Mouse (Mus musculus): ENCODE measurements around the gene Fam221a. TPM values are rescaled to one million over a fixed set of nuclear protein-coding genes. Genes with fewer than 3 reads are reported as not detected.

The Fam221a gene
- polyA plus RNA-seq, 1 experiment from 2014 or later, result 7.6 TPM

GRCm38 (mm10) chr6:49326846-49327245 is 40.7 kb upstream of the Fam221a start:
- 0 out of 2 replicates have a peak, but pooled peaks cover 7% of the 10 kb centered on the region for H3K4me1 ChIP-seq (ENCODE audit: control insufficient read depth, insufficient read depth, low read length)
- H3K4me2 ChIP-seq (ENCODE audit: low read depth, low read length), result no peak overlapping the region
- WGBS, result 77% methylated on average over 3 of the region's 3 CpGs
- no peak overlapping the region for H3K4me3 ChIP-seq (replicated peaks; ENCODE audit: low read length)
- no peaks in the 10 kb centered on the region for H3K9me3 ChIP-seq (replicated peaks; ENCODE audit: control insufficient read depth, low read length)
- no peaks in the 10 kb centered on the region for H3K27me3 ChIP-seq (ENCODE audit: control insufficient read depth, insufficient read depth, low read length)
- H3K27ac ChIP-seq (ENCODE audit: low read length), result no peak overlapping the region
- no peak overlapping the region for H3K9ac ChIP-seq (ENCODE audit: low read length)
- ATAC-seq (ENCODE audit: insufficient read depth, low FRiP score), result no peak
- H3K36me3 ChIP-seq (ENCODE audit: control insufficient read depth, insufficient read depth, low read length), result no peaks in the 10 kb centered on the region

DNA sequence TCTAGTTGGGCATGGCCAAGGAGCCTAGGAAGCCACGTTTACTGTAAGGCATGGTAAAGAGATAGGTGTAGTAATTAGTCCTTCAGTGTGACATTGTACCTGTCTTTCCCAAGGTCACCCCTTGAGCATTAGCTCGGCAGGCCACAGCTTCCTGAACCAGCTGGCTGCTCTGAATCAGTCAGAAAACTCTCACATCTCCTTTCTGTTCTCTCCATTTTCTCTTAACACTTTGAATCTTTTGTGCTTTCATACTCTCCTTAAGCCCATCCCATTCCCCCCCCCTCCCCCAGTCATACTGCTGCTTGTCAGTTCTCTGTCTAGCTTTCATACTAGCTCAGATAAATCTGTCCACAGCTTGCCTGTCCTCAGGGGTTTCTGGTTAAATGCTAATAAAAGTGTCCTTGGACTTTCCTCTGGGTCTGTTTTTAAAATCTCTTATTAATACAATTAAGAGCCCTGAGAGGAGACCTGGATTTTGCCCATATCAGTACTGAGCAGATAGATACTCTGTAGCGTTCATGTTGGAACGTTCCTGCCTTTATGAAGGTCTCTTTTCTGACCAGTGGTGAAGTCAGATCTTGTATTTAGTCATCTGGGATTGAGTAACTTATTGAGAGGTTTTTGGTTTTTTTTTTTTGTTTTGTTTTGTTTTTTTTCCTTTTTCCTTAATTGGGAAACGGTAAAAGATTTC is 36.0 kb upstream of the Fam221a start:
- Histone ChIP-seq H3K36me3 (ENCODE audit: control insufficient read depth, insufficient read depth, low read length) (no peaks in the 10 kb centered on the region), H3K27ac (ENCODE audit: low read length) (no peak overlapping the region), H3K9ac (ENCODE audit: low read length) (no peak overlapping the region), H3K9me3 (replicated peaks; ENCODE audit: control insufficient read depth, low read length) (no peaks in the 10 kb centered on the region), H3K4me3 (replicated peaks; ENCODE audit: low read length) (no peak overlapping the region), H3K27me3 (ENCODE audit: control insufficient read depth, insufficient read depth, low read length) (no peaks in the 10 kb centered on the region), H3K4me1 (ENCODE audit: control insufficient read depth, insufficient read depth, low read length) (no peaks in the 10 kb centered on the region), H3K4me2 (ENCODE audit: low read depth, low read length) (no peak overlapping the region; the same call in 1 of the 2 replicates)
- ATAC-seq (ENCODE audit: insufficient read depth, low FRiP score), result no peak
- WGBS, result 64% methylated on average over 5 of the region's 5 CpGs

- WGBS, result 55% methylated on average over 13 of the region's 13 CpGs
- no peak for ATAC-seq (ENCODE audit: insufficient read depth, low FRiP score)
- Histone ChIP-seq H3K9me3 (replicated peaks; ENCODE audit: control insufficient read depth, low read length) (no peaks in the 10 kb centered on the region), H3K27me3 (ENCODE audit: control insufficient read depth, insufficient read depth, low read length) (no peaks in the 10 kb centered on the region), H3K4me2 (ENCODE audit: low read depth, low read length) (peak overlapping the region; percentile 4; the same call in 1 of the 2 replicates), H3K27ac (ENCODE audit: low read length) (no peak overlapping the region), H3K4me3 (replicated peaks; ENCODE audit: low read length) (no peak overlapping the region), H3K4me1 (ENCODE audit: control insufficient read depth, insufficient read depth, low read length) (no peaks in the 10 kb centered on the region), H3K9ac (ENCODE audit: low read length) (no peak overlapping the region), H3K36me3 (ENCODE audit: control insufficient read depth, insufficient read depth, low read length) (no peaks in the 10 kb centered on the region)
Observed at GRCm38 (mm10) chr6:49332060-49332370, 35.5 kb upstream of the Fam221a start.

DNA sequence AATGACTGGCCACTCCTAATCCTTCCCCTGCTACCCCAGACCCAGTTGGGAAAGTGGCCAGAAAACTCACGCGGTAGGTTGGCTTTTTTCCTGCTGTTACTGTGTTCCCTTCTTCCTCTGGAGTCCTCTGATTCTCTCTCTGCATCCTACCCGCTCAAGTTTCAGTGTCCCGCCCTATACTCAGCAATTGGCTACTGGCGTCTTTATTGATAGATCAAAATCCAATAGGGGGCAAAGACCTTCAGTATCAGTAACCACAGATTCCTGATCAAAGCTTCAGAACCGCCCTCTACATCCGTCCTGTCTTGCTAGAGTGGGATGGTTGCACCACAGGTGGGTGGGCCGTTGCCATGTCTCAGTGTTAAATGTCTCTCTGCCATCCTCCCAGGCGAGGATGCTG is 29.0 kb upstream of the Fam221a start:
- no peak overlapping the region for H3K9ac ChIP-seq (ENCODE audit: low read length)
- no peak overlapping the region for H3K27ac ChIP-seq (ENCODE audit: low read length)
- no peak overlapping the region for H3K4me3 ChIP-seq (replicated peaks; ENCODE audit: low read length)
- H3K36me3 ChIP-seq (ENCODE audit: control insufficient read depth, insufficient read depth, low read length), result no peaks in the 10 kb centered on the region
- no peaks in the 10 kb centered on the region for H3K27me3 ChIP-seq (ENCODE audit: control insufficient read depth, insufficient read depth, low read length)
- ATAC-seq (ENCODE audit: insufficient read depth, low FRiP score), result no peak
- no peaks in the 10 kb centered on the region for H3K4me1 ChIP-seq (ENCODE audit: control insufficient read depth, insufficient read depth, low read length)
- 31% methylated on average over 9 of the region's 9 CpGs for WGBS
- no peaks in the 10 kb centered on the region for H3K9me3 ChIP-seq (replicated peaks; ENCODE audit: control insufficient read depth, low read length)
- no peak overlapping the region for H3K4me2 ChIP-seq (ENCODE audit: low read depth, low read length)

- no peak overlapping the region for H3K27ac ChIP-seq (ENCODE audit: low read length)
- H3K9ac ChIP-seq (ENCODE audit: low read length), result no peak overlapping the region
- no peak overlapping the region for H3K4me3 ChIP-seq (replicated peaks; ENCODE audit: low read length)
- no peaks in the 10 kb centered on the region for H3K36me3 ChIP-seq (ENCODE audit: control insufficient read depth, insufficient read depth, low read length)
- no peak for ATAC-seq (ENCODE audit: insufficient read depth, low FRiP score)
- H3K4me2 ChIP-seq (ENCODE audit: low read depth, low read length), result no peak overlapping the region
- no peaks in the 10 kb centered on the region for H3K4me1 ChIP-seq (ENCODE audit: control insufficient read depth, insufficient read depth, low read length)
- WGBS, result 43% methylated on average over 6 of the region's 6 CpGs
- no peaks in the 10 kb centered on the region for H3K9me3 ChIP-seq (replicated peaks; ENCODE audit: control insufficient read depth, low read length)
- H3K27me3 ChIP-seq (ENCODE audit: control insufficient read depth, insufficient read depth, low read length), result no peaks in the 10 kb centered on the region
Observed at GRCm38 (mm10) chr6:49339145-49339544, 28.4 kb upstream of the Fam221a start.

DNA sequence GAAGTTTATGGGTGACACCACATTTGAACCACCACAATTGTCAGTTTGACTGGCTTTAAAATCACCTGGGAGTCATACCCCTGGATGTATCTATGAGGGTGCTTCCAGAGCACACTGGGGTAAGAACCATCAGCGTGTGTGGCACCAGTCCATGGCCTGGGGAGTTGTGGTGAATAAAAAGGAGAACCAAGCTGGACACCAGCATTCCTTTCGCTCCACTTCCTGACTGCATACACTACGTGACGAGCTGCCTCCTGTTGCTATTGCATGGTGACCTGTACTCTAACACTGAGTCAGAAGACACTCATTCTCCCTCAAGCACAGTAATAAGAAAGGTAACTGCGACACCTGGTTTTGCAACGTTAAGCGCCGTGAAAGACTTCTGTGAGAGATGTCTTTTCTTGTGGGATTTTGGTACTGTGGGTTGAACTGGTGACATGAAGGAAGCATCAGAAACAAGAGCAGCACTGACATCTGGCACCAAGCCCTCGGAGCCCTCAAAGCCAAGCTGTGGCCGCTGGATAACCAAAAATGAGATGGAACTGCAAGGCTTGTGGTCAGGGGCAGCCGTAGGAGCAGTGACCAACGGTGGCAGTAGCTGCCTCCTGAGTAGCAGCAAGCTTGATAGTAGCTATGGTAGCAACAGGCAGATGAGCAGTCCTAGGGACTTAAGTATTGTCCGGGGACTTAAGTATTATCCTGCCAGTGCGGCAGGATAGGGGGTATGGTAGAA is 23.6 kb upstream of the Fam221a start:
- no peak for ATAC-seq (ENCODE audit: insufficient read depth, low FRiP score)
- Histone ChIP-seq H3K4me3 (replicated peaks; ENCODE audit: low read length) (no peak overlapping the region), H3K27me3 (ENCODE audit: control insufficient read depth, insufficient read depth, low read length) (no peaks in the 10 kb centered on the region), H3K9me3 (replicated peaks; ENCODE audit: control insufficient read depth, low read length) (no peaks in the 10 kb centered on the region), H3K4me1 (ENCODE audit: control insufficient read depth, insufficient read depth, low read length) (no peaks in the 10 kb centered on the region), H3K4me2 (ENCODE audit: low read depth, low read length) (no peak overlapping the region), H3K27ac (ENCODE audit: low read length) (no peak overlapping the region), H3K9ac (ENCODE audit: low read length) (no peak overlapping the region), H3K36me3 (ENCODE audit: control insufficient read depth, insufficient read depth, low read length) (no peaks in the 10 kb centered on the region)
- whole genome bisulfite sequencing, result 81% methylated on average over 14 of the region's 14 CpGs

DNA sequence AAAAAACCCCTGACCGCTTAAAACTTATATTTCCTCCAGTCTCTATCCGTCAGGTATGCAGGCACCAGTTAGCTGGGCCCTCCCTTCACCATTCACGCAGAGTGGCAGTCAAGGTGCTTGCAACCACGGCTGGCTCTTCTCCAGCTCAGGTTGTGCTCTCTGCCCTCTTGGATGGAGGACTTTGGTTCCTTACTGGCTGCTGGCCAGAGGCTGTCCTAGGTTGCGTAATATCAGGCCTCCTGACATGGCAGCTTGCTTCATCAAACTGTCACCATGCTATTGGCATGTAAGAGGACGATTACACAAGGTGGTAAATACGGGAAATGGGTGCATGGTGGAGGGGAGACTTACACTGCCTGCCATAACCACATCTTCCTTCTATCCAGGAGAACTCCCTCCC is 17.7 kb upstream of the Fam221a start:
- WGBS, result 88% methylated on average over 7 of the region's 7 CpGs
- H3K4me3 ChIP-seq (replicated peaks; ENCODE audit: low read length), result no peak overlapping the region
- H3K9ac ChIP-seq (ENCODE audit: low read length), result no peak overlapping the region
- no peak for ATAC-seq (ENCODE audit: insufficient read depth, low FRiP score)
- no peaks in the 10 kb centered on the region for H3K9me3 ChIP-seq (replicated peaks; ENCODE audit: control insufficient read depth, low read length)
- H3K27me3 ChIP-seq (ENCODE audit: control insufficient read depth, insufficient read depth, low read length), result no peaks in the 10 kb centered on the region
- no peak overlapping the region for H3K4me2 ChIP-seq (ENCODE audit: low read depth, low read length)
- no peaks in the 10 kb centered on the region for H3K4me1 ChIP-seq (ENCODE audit: control insufficient read depth, insufficient read depth, low read length)
- no peaks in the 10 kb centered on the region for H3K36me3 ChIP-seq (ENCODE audit: control insufficient read depth, insufficient read depth, low read length)
- no peak overlapping the region for H3K27ac ChIP-seq (ENCODE audit: low read length)

DNA sequence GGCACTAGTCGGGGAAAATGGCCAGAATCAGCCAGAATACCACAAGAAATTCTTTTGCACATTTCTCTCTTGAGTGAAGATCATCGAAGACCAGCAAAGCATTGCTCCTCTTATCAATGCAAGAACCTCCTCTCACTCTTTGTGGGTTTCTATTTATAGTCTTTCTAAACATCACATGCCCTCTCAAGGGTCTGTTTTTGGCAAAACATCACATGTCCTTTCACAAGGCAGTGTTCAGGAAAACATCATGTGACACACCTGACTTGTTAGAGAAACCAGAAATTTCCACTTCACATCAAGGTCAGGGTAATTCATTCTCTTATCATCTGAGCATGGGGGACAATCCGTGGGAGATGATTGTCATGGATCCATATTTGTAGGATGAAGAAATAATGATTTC is 12.9 kb upstream of the Fam221a start:
- Histone ChIP-seq H3K27me3 (ENCODE audit: control insufficient read depth, insufficient read depth, low read length) (no peaks in the 10 kb centered on the region), H3K9ac (ENCODE audit: low read length) (no peak overlapping the region), H3K4me1 (ENCODE audit: control insufficient read depth, insufficient read depth, low read length) (no peaks in the 10 kb centered on the region), H3K4me3 (replicated peaks; ENCODE audit: low read length) (no peak overlapping the region), H3K9me3 (replicated peaks; ENCODE audit: control insufficient read depth, low read length) (no peaks in the 10 kb centered on the region; the same call in 1 of the 2 replicates), H3K27ac (ENCODE audit: low read length) (no peak overlapping the region), H3K36me3 (ENCODE audit: control insufficient read depth, insufficient read depth, low read length) (no peaks in the 10 kb centered on the region), H3K4me2 (ENCODE audit: low read depth, low read length) (no peak overlapping the region)
- no peak for ATAC-seq (ENCODE audit: insufficient read depth, low FRiP score)
- WGBS, result 76% methylated on average over 3 of the region's 3 CpGs

- no peak for ATAC-seq (ENCODE audit: insufficient read depth, low FRiP score)
- 70% methylated on average over 4 of the region's 4 CpGs for WGBS
- Histone ChIP-seq H3K4me1 (ENCODE audit: control insufficient read depth, insufficient read depth, low read length) (no peaks in the 10 kb centered on the region), H3K36me3 (ENCODE audit: control insufficient read depth, insufficient read depth, low read length) (no peaks in the 10 kb centered on the region), H3K9ac (ENCODE audit: low read length) (no peak overlapping the region), H3K9me3 (replicated peaks; ENCODE audit: control insufficient read depth, low read length) (no peaks in the 10 kb centered on the region; the same call in 1 of the 2 replicates), H3K4me2 (ENCODE audit: low read depth, low read length) (no peak overlapping the region), H3K27ac (ENCODE audit: low read length) (no peak overlapping the region), H3K27me3 (ENCODE audit: control insufficient read depth, insufficient read depth, low read length) (no peaks in the 10 kb centered on the region), H3K4me3 (replicated peaks; ENCODE audit: low read length) (no peak overlapping the region)
Observed at GRCm38 (mm10) chr6:49355171-49355570, 12.4 kb upstream of the Fam221a start.

All from stomach, embryonic 16.5 days (tissue).